Mouse (Mus musculus) stomach, embryonic 14.5 days (tissue): ENCODE data around the gene Rcn1. TPM values are rescaled to one million over a fixed set of nuclear protein-coding genes. Genes with fewer than 3 reads are reported as not detected.

Experiments
- ATAC-seq: fragments of 200-750 bp; cut with Nextera tagmentation; 2 replicates; pipeline ENCODE4 v1.8.0; 2017; ENCODE audit warnings: low read depth, moderate TSS enrichment; ENCODE audit not compliant: insufficient number of reproducible peaks, insufficient read depth, low FRiP score
- H3K27ac ChIP-seq: fragments of 300-500 bp; sonication (generic); 2 replicates; pipeline ENCODE4 v1.5.1; 2014; ENCODE audit warnings: mild to moderate bottlenecking, low read length, moderate library complexity, mixed read lengths
- H3K27me3 ChIP-seq: fragments of 300-500 bp; sonication (generic); 2 replicates; pipeline ENCODE4 v1.6.1; 2014; ENCODE audit warnings: low read length, control low read depth, mixed read lengths; ENCODE audit not compliant: control insufficient read depth, insufficient read depth
- H3K36me3 ChIP-seq: fragments of 300-500 bp; sonication (generic); 2 replicates; pipeline ENCODE4 v1.6.1; 2014; ENCODE audit warnings: mild to moderate bottlenecking, control low read depth, low read length, moderate library complexity, mixed read lengths; ENCODE audit not compliant: control insufficient read depth, insufficient read depth
- H3K4me1 ChIP-seq: fragments of 300-500 bp; sonication (generic); 2 replicates; pipeline ENCODE4 v1.6.1; 2014; ENCODE audit warnings: low read length, control low read depth, mixed read lengths; ENCODE audit not compliant: control insufficient read depth, insufficient read depth
- H3K4me2 ChIP-seq: fragments of 300-500 bp; sonication (generic); replicated peaks from 2 replicates; pipeline ENCODE4 v1.6.1; 2014; ENCODE audit warnings: low read depth, low read length, control low read depth
- H3K4me3 ChIP-seq: fragments of 300-500 bp; sonication (generic); 2 replicates; pipeline ENCODE4 v1.5.1; 2014; ENCODE audit warnings: low read depth, low read length, control low read depth
- H3K9ac ChIP-seq: fragments of 300-500 bp; sonication (generic); replicated peaks from 2 replicates; pipeline ENCODE4 v1.6.1; 2014; ENCODE audit warnings: low read depth, mild to moderate bottlenecking, control low read depth, low read length, moderate library complexity, mixed read lengths
- H3K9me3 ChIP-seq: fragments of 300-500 bp; sonication (generic); 2 replicates; pipeline ENCODE4 v1.6.1; 2016; ENCODE audit warnings: low read depth, low read length, control low read depth; ENCODE audit not compliant: control insufficient read depth
- WGBS: fragments of 180-500 bp; shearing (Covaris S2); extraction: QIAGEN DNeasy Blood & Tissue Kit; methylation state at CpG from one replicate; pipeline ENCODE4 v1.1.7; 2014; 5-methylcytosine and 5-hydroxymethylcytosine counted together
- polyA plus RNA-seq: library from polyadenylated mRNA; unstranded; fragments of >200 nt; fragmentation: Nextera tagmentation; extraction: Ambion mirVana; gene quantifications from 2 replicates; pipeline ENCODE4 v1.2.1, GENCODE M21; 2014

The Rcn1 gene
- polyA plus RNA-seq, 1 experiment from 2014 or later = 76.2 TPM

DNA sequence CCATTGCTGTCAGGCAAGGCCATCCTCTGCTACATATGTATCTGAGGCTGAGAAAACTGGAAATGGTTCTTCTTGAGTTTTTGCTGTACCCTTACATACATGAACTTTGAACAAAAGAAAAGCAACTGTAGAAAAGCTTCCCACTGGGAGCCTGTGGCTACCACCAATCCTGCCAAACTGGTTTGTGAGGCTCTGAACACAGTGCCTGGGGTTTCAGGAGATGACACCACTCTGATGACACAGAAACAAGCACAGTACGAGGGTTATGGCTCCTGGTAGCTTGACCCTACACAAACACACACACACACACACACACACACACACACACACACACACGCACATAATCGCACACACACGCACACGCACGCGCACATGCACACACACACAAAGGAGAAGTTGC, 23.9 kb downstream of the Rcn1 start:
- no peak for ATAC-seq
- Histone ChIP-seq H3K9me3 (no peaks in the 10 kb centered on the region), H3K4me1 (no peaks in the 10 kb centered on the region), H3K27me3 (no peaks in the 10 kb centered on the region), H3K36me3 (no peaks in the 10 kb centered on the region), H3K4me2 (no peak overlapping the region), H3K9ac (no peak overlapping the region), H3K4me3 (no peak overlapping the region), H3K27ac (no peak overlapping the region)
- WGBS = 88% methylated on average over 7 of the region's 7 CpGs

DNA sequence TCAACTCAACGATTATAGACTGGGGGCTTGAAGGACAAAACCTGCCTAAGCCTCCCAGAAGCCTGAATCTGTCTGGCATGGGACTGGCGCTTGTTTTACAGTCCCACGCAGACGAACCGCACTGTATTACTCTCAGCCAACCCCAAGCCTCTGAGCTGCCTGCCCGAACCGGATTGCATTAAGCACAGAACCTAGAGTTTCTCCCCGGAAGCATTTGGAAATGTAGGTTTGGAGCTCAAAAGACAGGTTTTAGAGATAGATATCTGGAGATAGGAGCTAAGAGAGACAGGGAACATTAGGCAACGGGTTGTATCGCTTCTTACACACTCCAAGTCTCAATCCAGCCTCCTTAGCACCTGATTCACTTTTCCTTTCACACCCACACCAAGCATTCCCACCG, 25.5 kb downstream of the Rcn1 start:
- 85% methylated on average over 11 of the region's 11 CpGs for WGBS
- Histone ChIP-seq H3K36me3 (no peaks in the 10 kb centered on the region), H3K9ac (no peak overlapping the region), H3K4me3 (no peak overlapping the region), H3K9me3 (no peaks in the 10 kb centered on the region), H3K4me2 (no peak overlapping the region), H3K27me3 (no peaks in the 10 kb centered on the region), H3K27ac (no peak overlapping the region), H3K4me1 (no peaks in the 10 kb centered on the region)
- no peak for ATAC-seq

DNA sequence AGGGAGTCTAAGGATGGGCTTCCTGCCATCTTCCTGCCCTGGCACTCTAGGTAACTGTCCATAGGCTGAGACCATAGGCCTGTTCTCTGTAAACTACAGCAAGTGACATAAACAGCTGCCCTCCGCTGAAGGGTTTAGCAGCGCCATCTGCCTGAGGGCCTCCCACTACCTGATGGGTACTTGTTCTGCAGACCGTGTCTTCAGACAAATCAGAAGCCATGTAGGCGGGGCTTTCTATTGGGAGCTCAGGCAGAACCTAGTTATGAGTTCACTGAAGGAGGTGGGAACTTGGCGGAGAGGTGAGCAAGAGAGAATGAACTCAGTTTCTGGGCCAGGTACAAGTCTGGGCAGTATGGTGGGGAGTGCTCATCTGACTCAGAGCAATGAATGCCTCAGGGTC, 26.4 kb downstream of the Rcn1 start:
- no peak for ATAC-seq
- H3K27me3 ChIP-seq = no peaks in the 10 kb centered on the region
- no peaks in the 10 kb centered on the region for H3K9me3 ChIP-seq
- no peak overlapping the region for H3K9ac ChIP-seq
- no peaks in the 10 kb centered on the region for H3K36me3 ChIP-seq
- no peak overlapping the region for H3K4me2 ChIP-seq
- no peak overlapping the region for H3K27ac ChIP-seq
- no peak overlapping the region for H3K4me3 ChIP-seq
- no peaks in the 10 kb centered on the region for H3K4me1 ChIP-seq
- 73% methylated on average over 5 of the region's 5 CpGs for WGBS

DNA sequence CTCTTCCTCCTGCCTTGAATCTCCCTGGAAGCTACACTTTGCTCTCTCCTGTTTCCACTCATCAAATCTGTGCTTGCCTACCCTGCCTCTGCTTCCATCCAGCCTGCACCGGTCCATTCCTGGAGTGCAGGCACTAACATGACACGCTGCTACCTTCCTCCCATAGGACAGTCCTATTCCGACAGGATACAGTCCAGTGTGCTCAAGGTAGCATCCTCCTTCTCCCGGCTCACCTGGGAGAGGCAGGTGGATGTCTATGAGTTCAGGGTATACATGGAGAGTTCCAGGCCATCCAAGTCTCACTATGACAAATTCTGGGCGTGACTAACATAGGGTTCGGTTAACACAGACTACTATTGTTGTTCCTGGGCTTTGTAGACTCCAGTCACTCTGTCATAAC, 27.0 kb downstream of the Rcn1 start:
- no peaks in the 10 kb centered on the region for H3K4me1 ChIP-seq
- H3K4me2 ChIP-seq = no peak overlapping the region
- no peaks in the 10 kb centered on the region for H3K36me3 ChIP-seq
- H3K9ac ChIP-seq = no peak overlapping the region
- H3K27me3 ChIP-seq = no peaks in the 10 kb centered on the region
- WGBS = 86% methylated on average over 6 of the region's 6 CpGs
- no peak overlapping the region for H3K27ac ChIP-seq
- no peak; the same call in 1 of the 2 replicates for ATAC-seq
- no peaks in the 10 kb centered on the region for H3K9me3 ChIP-seq
- H3K4me3 ChIP-seq = no peak overlapping the region

DNA sequence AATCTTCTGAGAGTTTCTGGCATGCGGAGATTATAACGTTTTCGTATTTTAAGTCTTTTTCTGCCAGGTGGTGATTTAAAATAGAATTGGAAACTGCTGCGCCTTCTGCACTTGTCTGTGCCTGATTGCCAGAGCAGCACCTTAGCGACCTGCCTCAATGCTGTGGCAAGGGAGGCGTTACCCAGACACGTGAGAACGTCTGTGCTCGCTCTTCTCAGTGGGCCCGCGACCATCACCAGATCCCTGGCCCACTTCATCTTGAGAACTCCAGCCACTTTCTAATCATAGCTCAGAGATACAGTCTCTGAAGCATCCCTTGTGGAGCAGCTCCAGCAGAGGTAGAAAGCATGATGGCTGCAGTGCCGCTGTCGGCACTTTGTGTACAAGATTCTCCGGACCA, 28.4 kb downstream of the Rcn1 start:
- WGBS = 29% methylated on average over 14 of the region's 14 CpGs
- Histone ChIP-seq H3K4me2 (no peak overlapping the region), H3K4me1 (no peaks in the 10 kb centered on the region), H3K27me3 (no peaks in the 10 kb centered on the region), H3K9ac (no peak overlapping the region), H3K9me3 (no peaks in the 10 kb centered on the region), H3K4me3 (no peak overlapping the region), H3K36me3 (no peaks in the 10 kb centered on the region), H3K27ac (no peak overlapping the region)
- no peak for ATAC-seq

DNA sequence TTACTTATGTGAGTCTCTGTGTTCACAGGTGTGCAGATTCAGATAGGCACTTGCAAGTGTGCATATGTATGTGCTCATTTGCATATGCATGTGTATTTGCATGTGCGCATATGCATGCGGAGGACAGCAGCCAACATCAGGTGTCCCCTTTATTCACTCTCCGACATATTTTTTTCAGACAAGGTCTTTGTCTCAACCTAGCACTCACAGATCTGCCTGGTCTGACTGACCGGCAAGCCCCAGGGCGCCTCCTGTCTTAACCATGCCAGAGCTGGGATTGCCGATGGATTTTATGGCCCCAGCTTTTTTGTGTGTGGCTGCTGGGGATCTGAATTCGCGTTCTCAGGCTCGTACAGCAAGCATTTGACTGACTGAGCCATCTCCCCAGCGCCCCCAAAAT, 28.9 kb downstream of the Rcn1 start:
- no peaks in the 10 kb centered on the region for H3K36me3 ChIP-seq
- no peak overlapping the region for H3K4me2 ChIP-seq
- no peak for ATAC-seq
- H3K9me3 ChIP-seq = no peaks in the 10 kb centered on the region
- no peaks in the 10 kb centered on the region for H3K4me1 ChIP-seq
- no peak overlapping the region for H3K27ac ChIP-seq
- H3K4me3 ChIP-seq = no peak overlapping the region
- WGBS = 16% methylated on average over 10 of the region's 10 CpGs
- H3K9ac ChIP-seq = no peak overlapping the region
- no peaks in the 10 kb centered on the region for H3K27me3 ChIP-seq

DNA sequence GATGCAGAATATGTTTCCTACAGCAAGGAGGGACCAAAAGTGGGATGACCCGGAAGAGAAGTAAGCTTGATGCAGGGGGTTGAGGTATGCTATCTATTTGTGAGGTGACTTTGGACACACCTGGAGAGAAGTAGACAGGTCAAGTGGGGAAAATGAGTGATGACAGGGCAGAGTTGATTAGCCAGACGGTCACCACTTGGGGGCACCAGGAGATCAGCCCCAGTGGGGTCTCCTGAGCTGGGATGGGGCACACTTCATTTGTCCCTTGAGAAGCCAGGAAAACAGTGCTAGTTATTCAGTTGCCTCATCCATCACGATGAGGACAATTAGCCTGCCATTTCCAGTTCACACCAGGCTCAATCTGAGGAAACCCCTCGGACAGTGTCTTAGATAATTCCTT, 31.5 kb downstream of the Rcn1 start:
- WGBS = 41% methylated on average over 4 of the region's 4 CpGs
- no peak overlapping the region for H3K9ac ChIP-seq
- no peak overlapping the region for H3K4me2 ChIP-seq
- H3K4me3 ChIP-seq = no peak overlapping the region
- no peak for ATAC-seq
- H3K27ac ChIP-seq = no peak overlapping the region
- no peaks in the 10 kb centered on the region for H3K9me3 ChIP-seq
- H3K4me1 ChIP-seq = no peaks in the 10 kb centered on the region
- no peaks in the 10 kb centered on the region for H3K36me3 ChIP-seq
- no peaks in the 10 kb centered on the region for H3K27me3 ChIP-seq

DNA sequence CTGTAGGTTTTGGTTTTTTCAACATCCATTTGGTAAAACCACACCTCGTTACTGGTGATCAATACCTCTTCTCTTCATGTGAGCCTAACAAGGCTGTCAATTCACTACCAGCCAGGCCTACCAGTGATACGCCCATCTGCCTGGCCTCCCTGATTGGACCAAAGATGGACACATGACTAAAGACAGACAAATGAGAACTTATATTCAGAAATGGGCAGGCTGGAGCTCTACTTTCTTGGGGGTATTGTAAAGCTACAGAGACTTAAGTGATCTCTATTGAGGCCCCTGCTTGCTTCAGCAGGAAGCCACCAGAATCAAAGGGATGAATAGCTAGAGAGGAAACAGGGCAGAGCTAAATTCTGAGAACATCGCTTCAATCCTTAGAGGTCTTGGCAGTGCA, 41.1 kb downstream of the Rcn1 start:
- Histone ChIP-seq H3K4me2 (no peak overlapping the region), H3K27ac (no peak overlapping the region), H3K9ac (no peak overlapping the region), H3K27me3 (no peaks in the 10 kb centered on the region), H3K4me1 (no peaks in the 10 kb centered on the region), H3K4me3 (no peak overlapping the region), H3K36me3 (no peaks in the 10 kb centered on the region), H3K9me3 (no peaks in the 10 kb centered on the region)
- no peak for ATAC-seq
- WGBS = 84% methylated on average over 3 of the region's 3 CpGs

DNA sequence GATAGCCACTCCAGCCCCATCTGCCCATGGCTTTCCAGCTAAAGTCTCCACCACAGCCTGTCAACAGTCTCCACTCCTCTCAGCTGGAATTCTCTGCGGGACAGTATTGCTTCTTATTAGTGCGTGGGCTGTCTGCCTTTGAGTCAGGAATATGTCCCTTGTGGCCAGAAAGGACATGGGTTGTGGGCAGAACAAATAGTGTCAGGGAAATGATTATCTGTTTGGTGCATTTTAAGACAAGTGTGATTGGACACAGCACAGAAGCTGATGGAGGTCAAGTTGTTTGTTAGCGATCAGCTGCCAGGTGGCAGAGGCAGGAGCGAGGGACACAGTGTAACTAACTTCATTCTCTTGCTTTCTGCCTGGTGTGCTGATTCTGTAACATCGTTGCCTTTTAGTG, 42.3 kb downstream of the Rcn1 start:
- Histone ChIP-seq H3K4me2 (no peak overlapping the region), H3K27me3 (no peaks in the 10 kb centered on the region), H3K9ac (no peak overlapping the region), H3K36me3 (no peaks in the 10 kb centered on the region), H3K4me3 (no peak overlapping the region), H3K4me1 (no peaks in the 10 kb centered on the region), H3K27ac (no peak overlapping the region), H3K9me3 (no peaks in the 10 kb centered on the region)
- ATAC-seq = no peak
- 75% methylated on average over 5 of the region's 5 CpGs for WGBS
